Mouse (Mus musculus) urinary bladder, postnatal 25 days (tissue): ENCODE results near the gene Smim11.

ENCODE experiments used
- DNase-seq: peaks from one replicate; pipeline ENCODE4 v3.0.0; 2022; ENCODE audit warnings: low spot score

Gene Smim11

DNA sequence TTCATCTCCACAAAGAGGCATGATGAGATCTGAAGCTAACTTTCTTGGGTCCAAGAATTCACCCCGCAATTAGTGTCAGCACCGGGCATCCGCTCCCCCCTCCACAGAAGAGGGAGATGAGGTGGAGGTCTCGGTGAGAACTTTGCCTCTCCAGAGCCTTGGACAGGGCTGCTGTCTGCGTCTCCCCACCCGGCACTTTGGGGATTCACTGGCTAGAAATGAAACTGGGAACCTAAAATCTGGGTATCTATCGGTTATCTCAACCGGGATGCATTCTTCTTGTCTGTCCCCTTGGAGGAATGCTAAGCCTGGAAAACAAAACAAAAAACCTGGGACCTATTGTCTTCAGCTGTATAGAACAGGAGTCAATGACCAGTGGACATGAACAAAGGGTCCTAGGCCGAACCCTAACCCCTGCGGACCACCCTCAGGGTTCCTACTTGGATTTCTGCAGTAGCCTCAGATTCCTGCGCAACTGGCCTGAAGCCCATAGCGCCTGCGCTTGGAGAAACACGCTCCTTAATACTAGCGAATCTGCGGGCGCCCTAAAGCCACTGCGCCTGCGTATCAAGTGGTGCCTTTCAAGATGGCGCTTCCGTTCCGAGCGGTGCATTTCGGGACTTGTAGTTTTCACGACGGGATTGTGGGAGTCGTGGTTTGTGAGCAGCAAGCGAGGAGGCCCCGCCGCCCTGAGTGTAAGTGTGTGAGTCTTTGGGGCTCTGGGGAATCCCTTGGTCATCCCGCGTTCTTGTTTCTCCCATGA is at the start of gene Smim11:
Gene Smim11, plus strand, starts transcription at position 638 of the 763 bp plus-strand sequence.
- peak; percentile 89 for DNase-seq

DNA sequence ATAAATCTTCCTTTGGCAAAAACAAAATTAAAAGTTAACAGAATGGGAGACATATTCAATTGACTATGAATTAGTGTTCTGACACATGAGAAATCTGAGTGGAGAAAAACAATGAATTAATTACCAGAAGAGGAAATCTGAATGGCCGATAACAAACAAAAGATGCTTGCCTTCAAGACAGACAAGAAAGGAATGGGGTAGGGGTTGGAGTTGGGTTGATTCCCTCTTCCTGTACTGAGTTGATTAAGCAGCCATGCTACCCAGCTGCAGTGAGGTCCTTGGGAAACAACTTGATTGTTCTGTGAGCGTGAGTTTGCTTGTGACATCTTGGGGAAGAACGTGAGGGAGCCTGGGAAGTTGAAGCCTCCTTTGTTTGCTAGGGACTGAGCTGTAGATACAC is 46.8 kb upstream of the Smim11 start:
- DNase-seq, result no peak

DNA sequence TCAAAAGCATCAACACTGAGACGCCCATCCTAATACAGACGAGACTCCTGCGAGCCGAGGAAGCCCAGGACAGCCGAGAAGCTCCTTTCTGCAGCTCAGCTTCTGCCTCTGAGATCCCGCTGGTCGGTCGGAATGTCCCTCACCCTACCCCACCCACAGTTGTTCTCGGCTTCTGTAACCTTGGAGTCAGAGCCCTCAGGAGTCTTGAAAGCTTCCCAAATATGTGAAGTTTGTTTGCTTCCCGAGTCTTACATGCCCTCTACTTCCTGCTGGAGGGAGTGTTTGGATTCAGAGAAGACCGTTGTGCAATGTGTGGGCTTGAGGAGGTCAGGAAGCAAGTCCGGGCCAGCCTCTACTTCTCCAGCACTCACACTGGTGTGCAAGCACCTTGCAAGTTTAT is 33.2 kb upstream of the Smim11 start:
- DNase-seq, result no peak

DNA sequence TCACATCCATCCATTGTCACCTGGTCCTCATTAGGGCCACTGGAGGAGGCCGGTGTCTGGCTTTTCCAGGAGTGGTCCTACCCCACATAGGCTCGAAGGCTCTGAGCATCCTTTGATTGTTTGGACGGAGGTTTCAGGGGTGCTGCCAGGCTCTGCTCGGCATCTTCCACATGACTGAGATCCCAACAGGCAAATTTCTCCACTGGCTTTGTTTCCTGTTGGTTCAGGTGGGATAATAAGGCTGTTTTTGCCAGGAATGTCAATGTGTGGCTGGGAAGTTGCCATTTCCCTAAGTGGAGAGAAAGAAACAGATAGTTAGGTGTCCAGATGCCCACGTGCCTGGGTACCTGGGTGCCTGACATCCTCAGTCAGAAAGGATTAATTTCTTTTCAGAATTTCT is 26.6 kb upstream of the Smim11 start:
- DNase-seq, result no peak

DNA sequence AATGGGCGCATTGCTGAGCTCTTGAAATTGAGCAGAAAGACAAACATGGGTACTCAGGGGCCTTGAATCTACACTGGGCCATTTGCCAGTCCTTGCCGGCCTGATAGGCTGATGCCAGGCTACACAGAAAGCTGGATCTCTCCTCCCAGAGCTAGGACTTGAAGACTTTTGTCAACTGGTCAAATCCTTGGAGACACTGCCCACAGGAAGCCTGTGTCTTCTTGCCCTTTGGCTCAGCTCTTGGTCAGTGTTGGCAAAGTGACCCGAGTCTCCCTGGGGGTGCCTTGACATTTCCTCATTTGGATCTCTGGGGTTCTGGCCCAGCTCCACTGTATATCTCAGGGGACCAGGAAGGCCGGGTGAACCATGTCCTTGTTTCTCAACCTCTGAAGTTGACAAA is 25.6 kb upstream of the Smim11 start:
- DNase-seq, result no peak

DNA sequence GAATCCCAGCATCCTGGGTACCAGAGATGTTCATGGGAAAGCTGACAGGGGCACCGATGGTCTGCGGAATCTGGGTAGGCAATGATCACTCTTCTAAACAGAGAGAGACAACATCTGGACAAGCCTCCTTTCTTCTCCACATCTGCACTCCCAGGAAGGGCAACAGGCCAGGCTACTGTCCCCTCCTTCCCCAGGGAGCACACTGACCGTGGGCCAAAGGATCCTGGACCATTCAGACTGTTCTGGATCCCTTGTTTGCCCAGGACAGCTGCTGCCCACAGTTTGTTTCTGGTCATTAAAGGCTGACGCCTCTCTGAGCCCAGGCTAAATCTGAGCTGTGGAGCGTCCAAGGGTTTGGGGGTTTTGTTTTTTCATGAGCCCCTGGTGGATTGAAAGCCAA is 18.4 kb upstream of the Smim11 start:
- DNase-seq, result no peak

DNA sequence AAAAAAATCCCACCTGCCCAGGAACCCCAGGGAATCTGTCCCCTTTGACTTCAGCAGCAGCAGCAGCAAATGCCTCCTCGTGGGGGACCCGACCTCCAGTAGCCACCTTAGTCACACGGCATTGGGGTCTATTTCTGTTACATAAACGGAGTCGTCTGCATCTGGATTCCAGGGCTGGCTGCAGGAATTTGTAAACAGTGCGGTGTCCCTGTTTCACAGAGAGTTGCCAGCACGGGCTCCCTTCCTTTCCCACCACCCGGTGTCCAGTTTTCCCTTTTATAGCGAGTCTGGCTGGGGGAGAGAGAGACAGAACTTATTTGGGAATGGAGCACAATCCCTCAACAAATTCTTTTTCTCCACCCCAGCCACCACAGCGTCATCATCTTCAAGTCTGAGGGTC is 16.0 kb upstream of the Smim11 start:
- no peak for DNase-seq

DNA sequence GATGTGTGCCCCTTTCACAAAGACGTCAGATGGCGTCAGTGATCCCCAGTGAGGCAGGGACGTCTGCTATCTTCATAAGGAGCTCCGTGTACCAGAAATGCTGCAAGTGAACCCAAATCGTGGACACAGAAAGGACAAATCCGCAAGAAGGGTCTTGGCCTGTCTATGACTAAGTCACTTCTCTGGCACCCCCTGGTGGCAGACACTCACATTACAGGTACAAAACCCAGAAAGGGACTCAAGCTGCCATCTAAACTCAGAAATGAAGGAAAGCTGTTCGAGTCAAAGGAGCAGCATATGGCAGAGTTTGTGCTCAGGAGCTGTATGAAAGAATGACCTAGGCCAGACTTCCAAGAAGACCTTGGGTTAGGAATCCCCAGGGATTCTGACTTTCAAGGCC is 14.5 kb upstream of the Smim11 start:
- peak; percentile 89 for DNase-seq

DNA sequence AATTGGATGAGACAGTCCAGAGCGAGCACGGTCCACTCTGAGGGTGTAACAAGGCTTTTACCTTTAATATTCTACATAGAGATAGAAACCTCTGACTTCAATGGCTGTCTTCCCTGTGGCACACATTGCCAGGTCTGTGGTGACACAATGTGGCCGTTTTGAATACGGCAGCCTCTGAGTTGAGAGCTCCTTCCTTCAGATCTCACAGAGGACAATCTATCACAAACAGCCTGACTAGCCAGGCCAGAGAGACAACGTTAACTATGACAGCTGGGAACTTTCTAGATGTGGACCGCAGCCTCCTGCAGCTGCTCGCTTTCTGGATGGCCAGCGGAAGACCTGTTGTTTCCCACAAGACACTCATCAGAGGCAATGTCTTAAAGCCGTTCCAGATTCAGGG is 12.3 kb upstream of the Smim11 start:
- no peak for DNase-seq

DNA sequence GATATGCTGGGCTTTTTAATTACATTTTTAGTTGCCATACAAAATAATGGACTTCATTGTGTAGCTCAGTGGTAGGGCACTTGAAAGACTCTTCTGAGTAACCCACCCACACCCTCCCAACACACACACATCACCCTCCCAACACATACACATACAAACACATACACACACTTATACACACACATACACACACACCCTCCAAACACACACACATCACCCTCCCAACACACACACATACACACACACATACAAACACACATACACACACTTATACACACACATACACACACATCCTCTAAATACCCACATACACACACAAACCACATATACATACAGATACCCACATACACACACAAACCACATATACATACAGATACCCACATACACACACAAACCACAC is 11.0 kb upstream of the Smim11 start:
- no peak for DNase-seq

DNA sequence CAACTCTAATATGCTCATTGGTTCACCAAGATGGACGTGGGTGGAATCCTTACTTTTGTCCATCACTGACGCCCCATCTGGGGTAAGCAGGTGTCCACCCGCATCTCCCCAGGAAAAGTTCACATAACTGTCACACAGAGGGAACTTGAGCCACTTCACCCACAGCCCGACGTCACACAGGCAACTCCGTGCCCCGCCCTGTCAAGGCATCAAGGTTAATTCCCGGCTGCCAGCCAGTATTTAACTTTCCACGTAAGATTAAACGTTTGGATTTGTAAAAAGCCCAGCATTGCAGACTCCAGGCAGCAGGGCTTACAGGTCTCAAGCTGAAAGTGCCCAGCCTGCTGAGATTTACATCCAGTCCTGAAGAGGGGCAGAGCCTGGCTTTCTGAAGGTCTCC is 9.0 kb upstream of the Smim11 start, which contains the start of gene Kcne2:
Gene Kcne2, plus strand, starts transcription at position 289 of the 400 bp plus-strand sequence.
- DNase-seq, result no peak

DNA sequence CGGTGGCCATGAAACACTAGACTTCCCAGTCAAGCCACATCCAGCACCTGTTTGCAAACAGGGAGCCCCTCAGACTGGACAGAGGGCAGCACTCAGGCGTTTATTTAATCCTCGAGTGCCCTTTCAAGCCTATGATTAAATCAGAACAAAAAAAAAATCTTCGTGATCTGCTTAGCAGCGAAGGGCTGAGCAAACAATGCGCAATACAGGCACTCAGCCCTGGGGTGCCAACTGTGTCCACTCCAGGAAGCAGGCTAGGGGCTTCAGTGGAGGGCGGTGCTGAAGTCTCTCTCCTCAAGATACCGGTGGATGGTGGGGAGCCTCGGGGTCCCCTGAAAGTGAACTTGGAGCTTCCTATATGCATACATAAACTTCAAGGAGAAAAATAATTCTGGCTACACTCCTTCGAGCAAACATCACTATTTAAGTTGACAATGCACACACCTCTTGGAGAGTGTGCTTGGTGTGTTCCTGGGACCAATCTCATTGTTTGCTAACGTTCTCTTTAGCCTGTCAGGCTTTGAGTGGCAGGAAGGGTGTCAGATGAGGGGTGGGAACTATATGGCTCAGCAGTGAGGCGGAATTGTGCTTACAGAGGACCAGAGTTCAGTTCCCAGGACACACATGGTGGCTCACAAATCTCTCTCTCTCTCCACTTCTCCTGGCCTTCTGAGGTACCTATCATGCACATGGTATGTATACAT is 6.7 kb upstream of the Smim11 start:
- DNase-seq, result no peak

DNA sequence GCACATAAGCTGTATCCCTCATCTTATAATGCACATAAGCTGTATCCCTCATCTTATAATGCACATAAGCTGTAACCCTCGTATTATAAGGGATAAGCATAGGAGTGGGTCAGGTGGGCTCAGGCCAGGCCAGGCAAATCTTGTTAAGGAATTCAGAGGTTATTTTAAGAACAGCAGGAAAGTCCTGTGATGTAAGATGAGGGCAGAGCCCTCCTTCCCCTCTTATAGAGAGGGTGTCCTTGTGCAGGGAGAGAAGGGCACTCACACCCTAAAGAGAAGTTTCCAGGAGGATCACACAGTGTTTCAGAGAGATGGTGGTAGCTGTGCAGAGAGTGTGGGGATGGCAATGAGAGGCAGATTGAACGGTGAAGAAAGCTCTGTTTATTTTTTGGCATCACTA is 5.8 kb upstream of the Smim11 start:
- DNase-seq, result no peak

DNA sequence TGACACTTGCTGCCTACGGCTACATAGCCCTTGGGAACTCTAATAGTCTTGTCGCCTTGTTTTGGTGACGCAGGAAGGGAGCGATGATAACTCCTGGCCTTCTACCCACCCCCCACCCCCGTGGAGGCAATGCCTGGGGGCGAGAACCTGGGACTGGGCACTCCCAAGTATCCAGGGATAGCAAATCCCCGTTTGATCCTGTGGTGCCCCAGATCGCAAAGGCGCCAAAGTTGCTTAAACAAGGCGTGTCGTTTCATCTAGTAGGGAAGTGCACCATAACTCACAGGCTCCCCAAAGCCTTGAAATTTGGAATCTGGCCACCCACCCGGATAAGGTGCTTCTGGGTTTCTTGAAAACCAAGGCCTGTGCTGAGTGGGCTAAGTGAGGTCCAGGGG is 323 bp downstream of the Smim11 start:
- DNase-seq, result peak; percentile 25

DNA sequence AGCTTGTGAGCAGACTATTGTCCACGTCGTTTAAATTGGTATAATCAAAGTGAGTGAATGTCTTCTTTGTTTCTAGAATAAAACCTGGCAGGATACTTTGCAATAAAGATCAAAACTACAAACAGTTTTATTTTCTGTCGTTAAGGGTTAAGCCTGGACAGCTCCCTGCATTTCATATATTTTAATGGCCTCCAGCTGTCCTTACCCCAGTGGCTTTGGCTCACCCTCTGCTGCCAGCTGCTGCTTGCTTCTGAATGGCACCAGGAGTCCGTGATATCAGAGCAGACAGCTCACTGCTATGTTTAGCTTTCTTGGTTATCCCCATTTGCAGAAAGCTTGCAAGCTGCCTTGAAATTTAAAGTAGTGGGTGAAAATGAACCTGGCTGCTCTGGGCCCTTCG is 903 bp downstream of the Smim11 start:
- DNase-seq, result no peak

DNA sequence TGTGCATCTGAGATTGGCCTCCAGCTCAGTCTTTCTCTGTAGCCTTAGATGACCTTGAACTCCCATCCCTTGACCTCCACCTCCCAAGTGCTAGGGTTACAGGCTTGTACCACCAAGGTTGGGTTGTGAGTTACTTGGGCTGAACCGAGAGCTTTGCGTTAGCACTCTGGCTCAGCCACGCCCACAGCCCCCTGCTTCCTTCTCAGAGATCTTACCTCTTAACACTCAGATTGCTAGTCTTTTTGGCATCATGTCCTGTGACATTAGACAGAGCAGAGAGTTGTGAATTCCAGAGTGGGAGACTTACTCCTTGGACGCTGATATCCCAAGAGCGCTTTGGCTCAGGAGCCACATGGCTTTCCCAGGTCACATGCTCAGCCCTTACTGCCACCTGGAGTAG is 1.4 kb downstream of the Smim11 start:
- no peak for DNase-seq

DNA sequence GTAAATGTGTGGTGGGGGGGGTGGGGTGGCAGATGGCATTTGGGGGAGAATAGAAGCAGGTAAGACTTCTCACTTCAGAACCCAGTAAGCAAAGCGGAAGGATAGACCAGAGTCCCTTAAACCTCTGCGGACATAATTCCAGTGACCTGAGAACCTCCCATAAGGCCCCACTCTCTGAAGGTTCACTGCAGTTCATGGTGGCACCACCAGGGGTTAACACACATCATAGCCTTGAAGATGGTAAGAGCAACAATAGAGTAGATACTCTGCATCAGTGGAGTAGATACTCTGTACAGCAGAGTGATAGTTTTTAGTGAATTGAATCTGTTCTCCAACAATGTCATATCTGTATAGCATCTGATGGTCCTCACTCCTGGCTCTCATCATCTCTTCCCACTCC is 4.4 kb downstream of the Smim11 start:
- no peak for DNase-seq

DNA sequence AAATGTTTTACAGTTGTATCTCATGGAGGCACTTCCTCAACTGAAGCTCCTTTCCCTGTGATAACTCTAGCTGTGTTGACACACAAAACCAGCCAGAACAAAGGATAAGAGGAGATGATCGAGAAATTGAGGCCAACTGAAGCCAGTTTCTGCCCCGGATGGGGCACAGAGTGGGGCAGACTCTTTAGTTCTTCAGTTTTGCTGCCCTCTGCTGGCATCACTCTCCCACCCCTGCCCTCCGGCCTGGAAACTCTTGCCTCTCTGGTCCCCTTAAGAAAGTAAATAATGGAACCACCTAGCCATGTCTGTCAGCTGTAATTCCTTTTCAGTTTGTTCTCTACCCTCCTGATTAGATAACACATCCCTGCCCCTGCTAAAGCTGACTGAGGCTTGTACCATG is 6.9 kb downstream of the Smim11 start:
- DNase-seq, result no peak

DNA sequence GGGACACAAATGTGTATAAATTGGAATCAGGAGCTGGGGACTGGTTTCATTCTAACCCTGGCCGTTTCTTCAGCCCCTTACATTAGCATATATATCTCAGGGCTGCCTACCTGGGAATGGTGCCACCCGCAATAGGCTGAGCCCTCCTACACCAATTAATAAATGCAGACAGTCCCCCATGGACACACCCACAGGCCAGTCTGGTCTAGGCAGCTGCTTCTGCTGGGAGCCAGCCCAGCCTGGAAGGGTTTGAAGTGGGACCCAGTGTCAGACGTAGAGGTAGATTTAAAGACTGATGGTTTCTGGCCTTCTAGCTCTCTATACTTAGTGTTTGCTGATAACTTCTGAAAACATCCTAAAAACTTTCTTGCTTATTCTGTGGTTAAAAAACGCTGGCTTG is 8.0 kb downstream of the Smim11 start:
- no peak for DNase-seq

DNA sequence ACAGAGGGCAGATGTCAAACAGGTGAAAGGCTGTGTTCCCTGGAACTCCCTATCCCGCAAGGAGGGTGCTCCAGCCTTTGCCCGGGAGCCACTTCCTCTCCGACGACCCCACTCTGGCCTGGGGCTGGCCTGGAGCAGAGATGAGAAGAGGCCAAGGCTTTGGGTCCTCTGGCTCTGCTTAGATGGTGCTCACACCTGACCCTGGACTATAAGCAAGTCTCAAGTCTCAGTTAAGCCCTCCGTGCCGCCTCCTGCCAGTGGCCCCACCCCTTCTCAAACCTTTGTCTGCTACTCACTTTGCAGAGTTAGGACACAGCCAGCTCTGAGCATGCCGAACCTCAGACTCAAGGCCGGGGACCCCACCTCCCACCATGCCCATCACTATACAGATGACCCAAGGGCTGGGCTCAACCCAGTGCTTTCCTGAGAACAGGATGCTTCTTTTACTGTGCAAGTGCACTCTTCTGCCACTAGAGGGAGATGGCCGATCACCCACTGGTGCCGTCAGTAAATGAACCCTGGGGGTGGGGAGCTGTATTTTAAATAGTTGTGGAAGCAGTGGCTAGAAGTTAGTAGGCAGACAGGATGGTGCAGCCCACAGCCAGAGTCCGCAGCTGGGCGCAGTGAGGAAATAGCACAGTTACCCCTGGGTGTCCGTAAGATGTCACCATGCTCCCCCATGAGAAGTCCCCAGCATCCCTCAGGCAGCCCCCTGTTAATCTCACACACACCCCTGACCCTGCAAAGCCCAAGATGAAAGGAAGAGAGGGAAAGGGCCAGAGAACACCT is 13.1 kb downstream of the Smim11 start:
- DNase-seq, result peak; percentile 17

DNA sequence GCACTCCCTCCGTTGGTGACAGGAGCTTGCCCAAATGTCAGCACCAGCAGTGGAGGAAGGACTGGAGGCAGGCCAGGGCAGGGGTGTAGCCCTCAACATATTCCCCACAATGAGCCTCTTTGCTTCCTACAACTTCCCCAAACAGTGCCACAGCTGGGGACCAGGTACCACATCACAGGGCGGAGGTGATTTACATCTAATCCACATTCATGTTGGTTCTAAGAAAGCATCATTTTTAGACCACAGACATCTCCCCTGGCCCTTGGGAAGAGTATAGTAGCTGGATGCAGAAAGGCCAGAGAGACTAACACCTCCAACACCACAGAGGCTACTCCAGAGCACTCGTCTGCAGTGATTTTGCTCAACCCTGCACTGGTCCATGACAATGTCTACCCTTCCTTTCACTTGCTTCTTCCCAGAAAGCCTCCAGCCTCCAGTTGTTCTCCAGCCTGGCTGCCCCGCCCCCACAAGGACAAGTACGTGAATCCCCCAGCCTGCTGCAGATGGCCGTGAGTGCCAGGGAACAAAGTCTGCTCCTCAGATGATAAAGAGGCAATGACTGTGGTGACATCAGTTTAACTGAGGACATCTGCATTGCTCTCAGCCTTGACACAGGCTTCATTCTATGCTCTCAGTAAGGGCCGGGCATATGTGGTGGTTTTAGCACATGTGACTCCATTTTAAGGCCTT is 15.1 kb downstream of the Smim11 start:
- no peak for DNase-seq

DNA sequence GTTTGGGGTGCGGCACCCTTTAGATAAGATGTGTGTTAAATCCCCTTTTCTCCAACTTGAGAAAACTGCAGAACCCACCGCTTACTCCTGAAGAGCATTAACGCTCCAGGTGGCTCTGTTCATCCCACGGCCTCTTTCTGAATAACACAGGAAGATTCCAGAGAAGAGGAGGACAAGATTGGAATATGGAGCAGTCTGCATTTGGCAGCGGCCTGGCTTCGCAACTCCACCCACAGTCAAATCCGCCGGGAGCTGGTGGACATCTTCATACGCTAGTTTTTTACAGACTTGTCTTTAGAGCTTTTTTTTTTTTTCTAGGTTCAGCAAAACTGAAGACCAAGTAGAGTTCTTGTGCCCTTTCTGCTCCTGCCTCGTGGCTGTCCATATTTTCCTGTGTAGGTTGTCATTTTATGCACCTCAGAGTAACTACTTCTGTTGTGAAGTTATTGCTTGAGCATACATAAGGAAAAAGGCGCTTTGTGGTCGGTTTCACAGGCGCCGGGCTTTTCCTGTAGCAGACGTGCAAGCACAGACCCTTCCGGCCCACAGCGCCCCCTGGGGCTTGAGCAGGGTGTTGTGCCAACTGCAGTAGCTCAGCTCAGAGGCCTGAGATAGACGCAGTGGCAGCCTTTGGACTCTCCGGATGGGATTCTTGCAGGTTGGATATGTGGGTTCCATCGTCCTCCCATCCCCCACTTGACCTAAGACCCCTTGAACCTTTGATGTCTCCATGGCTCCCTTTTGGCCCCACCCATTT is 18.4 kb downstream of the Smim11 start:
- peak; percentile 40 for DNase-seq
